ENCODE assay signal across 10 mouse cellular contexts in genomic region chr4:134892096-134892495, GRCm38 (mm10). TPM values are rescaled to one million over a fixed set of nuclear protein-coding genes. Genes with fewer than 3 reads are reported as not detected.
DNase-seq lines count a peak whose midpoint lies in the region; ATAC-seq and TF ChIP-seq lines count a peak whose summit lies in the region.
"Had no signal": no experiment of that assay in that cellular context is flagged by ENCODE, and none has a peak within 500 bp of the region (broad histone marks: within the 10 kb centered on the region; RNA-seq: fewer than 3 reads in every experiment).

No protein-coding gene starts in this region.

- 79% methylated on average over 6 of the region's 6 CpGs for WGBS in kidney, embryonic 14.5 days
- 82% methylated on average over 6 of the region's 6 CpGs for WGBS in midbrain, embryonic 13.5 days
- 85% methylated on average over 6 of the region's 6 CpGs for WGBS in forebrain, embryonic 11.5 days

- no peak overlapping the region for H3K27ac ChIP-seq in kidney, embryonic 14.5 days (ENCODE audit: low read depth, low read length)
- no peak overlapping the region for H3K27ac ChIP-seq in midbrain, embryonic 13.5 days
- H3K27ac ChIP-seq in forebrain, embryonic 11.5 days (ENCODE audit: low read depth, low read length) = no peak overlapping the region
- H3K27ac ChIP-seq: embryonic facial prominence, embryonic 15.5 days had no signal

- no peaks in the 10 kb centered on the region for H3K4me1 ChIP-seq in kidney, embryonic 14.5 days (ENCODE audit: control insufficient read depth, insufficient read depth, low read length)
- H3K4me1 ChIP-seq in G1E (ENCODE audit: insufficient read depth, low read depth, low read length) = peaks cover 5% of the 10 kb centered on the region
- H3K4me1 ChIP-seq in midbrain, embryonic 13.5 days (replicated peaks) = peaks cover 3% of the 10 kb centered on the region; the same call in 1 of the 2 replicates
- H3K4me1 ChIP-seq in forebrain, embryonic 11.5 days (replicated peaks; ENCODE audit: control insufficient read depth, insufficient read depth, low read length) = no peaks in the 10 kb centered on the region
- H3K4me1 ChIP-seq: embryonic facial prominence, embryonic 15.5 days had no signal

- H3K9me3 ChIP-seq in kidney, embryonic 14.5 days (ENCODE audit: control insufficient read depth, low read length) = 0 out of 2 replicates have a peak, but pooled peaks cover 2% of the 10 kb centered on the region
- H3K9me3 ChIP-seq in G1E (replicated peaks) = no peaks in the 10 kb centered on the region
- no peaks in the 10 kb centered on the region for H3K9me3 ChIP-seq in midbrain, embryonic 13.5 days
- H3K9me3 ChIP-seq in forebrain, embryonic 11.5 days (ENCODE audit: control insufficient read depth, low read length) = no peaks in the 10 kb centered on the region
- H3K9me3 ChIP-seq: embryonic facial prominence, embryonic 15.5 days had no signal

- no peak overlapping the region for H3K9ac ChIP-seq in kidney, embryonic 14.5 days (ENCODE audit: low read depth, low read length)
- H3K9ac ChIP-seq in midbrain, embryonic 13.5 days (replicated peaks) = no peak overlapping the region
- H3K9ac ChIP-seq in forebrain, embryonic 11.5 days (ENCODE audit: low read length) = no peak overlapping the region
- H3K9ac ChIP-seq: embryonic facial prominence, embryonic 15.5 days had no signal

- no peak overlapping the region for H3K4me2 ChIP-seq in kidney, embryonic 14.5 days (replicated peaks; ENCODE audit: low read depth, low read length)
- no peak overlapping the region for H3K4me2 ChIP-seq in midbrain, embryonic 13.5 days (replicated peaks)
- no peak overlapping the region for H3K4me2 ChIP-seq in forebrain, embryonic 11.5 days (ENCODE audit: low read depth, low read length, severe bottlenecking)
- H3K4me2 ChIP-seq: embryonic facial prominence, embryonic 15.5 days had no signal

- peak; percentile 95 for TF ChIP-seq CTCF in G1E (IDR thresholded peaks at IDR 0.05; ENCODE audit: low read depth, low read length)

- no peak for ATAC-seq in kidney, embryonic 14.5 days (ENCODE audit: low FRiP score, low TSS enrichment)
- ATAC-seq in G1E (ENCODE audit: extremely low read depth, insufficient number of reproducible peaks, low FRiP score, poor library complexity, severe bottlenecking) = peak; percentile 15; the same call in 1 of the 2 replicates
- no peak for ATAC-seq in midbrain, embryonic 13.5 days
- no peak for ATAC-seq in forebrain, embryonic 11.5 days (replicated peaks; ENCODE audit: low FRiP score)

- no peak overlapping the region for H3K4me3 ChIP-seq in kidney, embryonic 14.5 days (ENCODE audit: low read length)
- H3K4me3 ChIP-seq in G1E (ENCODE audit: low read depth, low read length) = no peak overlapping the region
- no peak overlapping the region for H3K4me3 ChIP-seq in midbrain, embryonic 13.5 days (replicated peaks)
- H3K4me3 ChIP-seq in forebrain, embryonic 11.5 days (ENCODE audit: low read depth, low read length) = no peak overlapping the region
- H3K4me3 ChIP-seq: embryonic facial prominence, embryonic 15.5 days had no signal

- H3K27me3 ChIP-seq in kidney, embryonic 14.5 days (ENCODE audit: control insufficient read depth, insufficient read depth, low read length) = no peaks in the 10 kb centered on the region
- H3K27me3 ChIP-seq in G1E (ENCODE audit: insufficient read depth, low read length) = no peaks in the 10 kb centered on the region
- H3K27me3 ChIP-seq in midbrain, embryonic 13.5 days = no peaks in the 10 kb centered on the region
- H3K27me3 ChIP-seq in forebrain, embryonic 11.5 days (ENCODE audit: control insufficient read depth, insufficient read depth, low read length) = no peaks in the 10 kb centered on the region
- H3K27me3 ChIP-seq: embryonic facial prominence, embryonic 15.5 days had no signal

- peaks cover 16% of the 10 kb centered on the region for H3K36me3 ChIP-seq in kidney, embryonic 14.5 days (ENCODE audit: control insufficient read depth, insufficient read depth, low read length)
- peaks cover 64% of the 10 kb centered on the region for H3K36me3 ChIP-seq in G1E (replicated peaks)
- peaks cover 23% of the 10 kb centered on the region for H3K36me3 ChIP-seq in midbrain, embryonic 13.5 days
- no peaks in the 10 kb centered on the region; the same call in 1 of the 2 replicates for H3K36me3 ChIP-seq in forebrain, embryonic 11.5 days (ENCODE audit: control insufficient read depth, insufficient read depth, low read length)

- peak; percentile 45 for DNase-seq in kidney, adult 11 months
- DNase-seq in G1E (ENCODE audit: low spot score) = no peak
- DNase-seq in cerebellum, postnatal 14 days = peak; percentile 78 to 82
- peak; percentile 74 to 81 for DNase-seq in kidney, postnatal 4 days
- DNase-seq in right cerebral cortex, postnatal 10 days (ENCODE audit: low spot score in 2 of 2) = peak; percentile 67 to 77
- no peak for DNase-seq in forebrain, embryonic 11.5 days (ENCODE audit: low spot score)

RNA-seq across cellular contexts. Expression of gene Tmem50a, which starts 22.7 kb away (rescaled TPM):
- 156 and 163 TPM in 2 replicates for polyA plus RNA-seq in kidney, embryonic 14.5 days (2014; fragmentation: Nextera tagmentation; extraction: Ambion mirVana)
- total RNA-seq in G1E (2014; fragmentation: Nextera tagmentation) (174 and 225 TPM in 2 replicates), G1E (2017) (218 and 250 TPM in 2 replicates)
- 8.0 and 10.3 TPM in 2 replicates for polyA plus RNA-seq in G1E (2012)
- polyA plus RNA-seq in midbrain, embryonic 13.5 days (2015; fragmentation: Nextera tagmentation; extraction: Ambion mirVana) = 203 and 209 TPM in 2 replicates
- polyA plus RNA-seq in forebrain, embryonic 11.5 days (2014; fragmentation: Nextera tagmentation; extraction: Ambion mirVana) = 114 and 117 TPM in 2 replicates

RNA-seq across cellular contexts. Expression of gene Rhd, which starts 27.8 kb away (rescaled TPM):
- polyA plus RNA-seq in kidney, embryonic 14.5 days (2014; fragmentation: Nextera tagmentation; extraction: Ambion mirVana) = 1.1 and 1.2 TPM in 2 replicates
- total RNA-seq in G1E (2014; fragmentation: Nextera tagmentation) (3.2 and 69.7 TPM in 2 replicates), G1E (2017) (9.8 and 12.4 TPM in 2 replicates)
- polyA plus RNA-seq in G1E (2012) = 2.9 and 3.3 TPM in 2 replicates
- polyA plus RNA-seq in midbrain, embryonic 13.5 days (2015; fragmentation: Nextera tagmentation; extraction: Ambion mirVana) = 0.73 and 1.1 TPM in 2 replicates
- polyA plus RNA-seq in forebrain, embryonic 11.5 days (2014; fragmentation: Nextera tagmentation; extraction: Ambion mirVana) = 15.9 and 21.6 TPM in 2 replicates
- total RNA-seq: layer of hippocampus, adult 8-10 months had no signal

RNA-seq across cellular contexts. Expression of gene Rsrp1, which starts 31.3 kb away (rescaled TPM):
- polyA plus RNA-seq in kidney, embryonic 14.5 days (2014; fragmentation: Nextera tagmentation; extraction: Ambion mirVana) = 339 and 370 TPM in 2 replicates
- total RNA-seq in G1E (2014; fragmentation: Nextera tagmentation) (260 and 286 TPM in 2 replicates), G1E (2017) (446 and 492 TPM in 2 replicates)
- 468 and 529 TPM in 2 replicates for polyA plus RNA-seq in G1E (2012)
- polyA plus RNA-seq in midbrain, embryonic 13.5 days (2015; fragmentation: Nextera tagmentation; extraction: Ambion mirVana) = 601 and 620 TPM in 2 replicates
- 332 and 356 TPM in 2 replicates for polyA plus RNA-seq in forebrain, embryonic 11.5 days (2014; fragmentation: Nextera tagmentation; extraction: Ambion mirVana)

RNA-seq across cellular contexts. Expression of gene Syf2, which starts 38.6 kb away (rescaled TPM):
- 77.3 and 90.1 TPM in 2 replicates for polyA plus RNA-seq in kidney, embryonic 14.5 days (2014; fragmentation: Nextera tagmentation; extraction: Ambion mirVana)
- total RNA-seq in G1E (2014; fragmentation: Nextera tagmentation) (48.8 and 49.0 TPM in 2 replicates), G1E (2017) (175 and 187 TPM in 2 replicates)
- polyA plus RNA-seq in G1E (2012) = 36.7 and 52.3 TPM in 2 replicates
- polyA plus RNA-seq in midbrain, embryonic 13.5 days (2015; fragmentation: Nextera tagmentation; extraction: Ambion mirVana) = 74.0 and 75.3 TPM in 2 replicates
- 59.0 and 66.7 TPM in 2 replicates for polyA plus RNA-seq in forebrain, embryonic 11.5 days (2014; fragmentation: Nextera tagmentation; extraction: Ambion mirVana)

RNA-seq across cellular contexts. Expression of gene Maco1, which starts 39.0 kb away (rescaled TPM):
- 40.8 and 43.5 TPM in 2 replicates for polyA plus RNA-seq in kidney, embryonic 14.5 days (2014; fragmentation: Nextera tagmentation; extraction: Ambion mirVana)
- 71.8 and 74.9 TPM in 2 replicates for total RNA-seq in G1E (2014; fragmentation: Nextera tagmentation)
- 44.8 and 49.3 TPM in 2 replicates for total RNA-seq in G1E (2017)
- 11.3 and 11.4 TPM in 2 replicates for polyA plus RNA-seq in G1E (2012)
- polyA plus RNA-seq in midbrain, embryonic 13.5 days (2015; fragmentation: Nextera tagmentation; extraction: Ambion mirVana) = 114 and 117 TPM in 2 replicates
- polyA plus RNA-seq in forebrain, embryonic 11.5 days (2014; fragmentation: Nextera tagmentation; extraction: Ambion mirVana) = 43.2 and 47.5 TPM in 2 replicates

Comparison
In these comparisons a context has a peak if more than half of its experiments do, and no peak if none do; other contexts are left out.
1. DNase-seq: peak in kidney, adult 11 months (single experiment), cerebellum, postnatal 14 days (2 of 2), kidney, postnatal 4 days (2 of 2) and right cerebral cortex, postnatal 10 days (2 of 2); none in G1E (single experiment) and forebrain, embryonic 11.5 days (single experiment).
2. RNA of gene Tmem50a, which starts 22.7 kb away (polyA plus RNA-seq): 203 to 209 TPM in midbrain, embryonic 13.5 days, 156 to 163 TPM in kidney, embryonic 14.5 days and 114 to 117 TPM in forebrain, embryonic 11.5 days; 8.0 to 10.3 TPM in G1E; every median in the first group is over 10 times any median in the second.